Mouse (Mus musculus): ENCODE results near the gene Nme3. TPM values are rescaled to one million over a fixed set of nuclear protein-coding genes. Genes with fewer than 3 reads are reported as not detected.

The Nme3 gene
- 44.3 and 44.7 TPM in 2 replicates for polyA plus RNA-seq (2015; fragmentation: Nextera tagmentation; extraction: Ambion mirVana)

GRCm38 (mm10) chr17:24896241-24896992 is at the start of gene Nme3:
Gene Nme3 (plus strand): TSS chr17:24896500.
- peak within 1 kb of the TSS; percentile 72 for H3K4me3 ChIP-seq (ENCODE audit: low read depth, low read length)
- H3K9me3 ChIP-seq (ENCODE audit: low read length): no peaks in the 10 kb centered on the region
- no peak for TF ChIP-seq EP300 (IDR thresholded peaks at IDR 0.05)
- TF ChIP-seq CTCF (IDR thresholded peaks at IDR 0.05): peak; percentile 41; the same call in 1 of the 2 replicates
- H3K9ac ChIP-seq (replicated peaks; ENCODE audit: low read depth): peak within 1 kb of the TSS; percentile 88
- H3K27me3 ChIP-seq (replicated peaks; ENCODE audit: insufficient read depth, low read length): no peaks in the 10 kb centered on the region
- ATAC-seq (peak; percentile 76), DNase-seq (ENCODE audit: low spot score) (peak; percentile 86)
- WGBS: under 1% methylated on average over 49 of the region's 50 CpGs
- peaks cover 4% of the 10 kb centered on the region; the same call in 1 of the 2 replicates for H3K4me1 ChIP-seq (ENCODE audit: insufficient read depth, low read depth, low read length)
- peak within 1 kb of the TSS; percentile 81 for H3K27ac ChIP-seq (ENCODE audit: low read length)
- peaks cover 37% of the 10 kb centered on the region for H3K36me3 ChIP-seq (ENCODE audit: insufficient read depth, low read length)
- H3K4me2 ChIP-seq (replicated peaks; ENCODE audit: low read depth, low read length): peak within 1 kb of the TSS; percentile 70

GRCm38 (mm10) chr17:24847386-24847785 is 48.9 kb upstream of the Nme3 start:
- TF ChIP-seq CTCF (IDR thresholded peaks at IDR 0.05) (no peak), EP300 (IDR thresholded peaks at IDR 0.05) (no peak)
- Histone ChIP-seq H3K4me3 (ENCODE audit: low read depth, low read length) (no peak overlapping the region), H3K27me3 (replicated peaks; ENCODE audit: insufficient read depth, low read length) (no peaks in the 10 kb centered on the region), H3K4me2 (replicated peaks; ENCODE audit: low read depth, low read length) (no peak overlapping the region), H3K9me3 (ENCODE audit: low read length) (no peaks in the 10 kb centered on the region), H3K27ac (ENCODE audit: low read length) (no peak overlapping the region), H3K36me3 (ENCODE audit: insufficient read depth, low read length) (no peaks in the 10 kb centered on the region), H3K4me1 (ENCODE audit: insufficient read depth, low read depth, low read length) (peaks cover 6% of the 10 kb centered on the region; the same call in 1 of the 2 replicates), H3K9ac (replicated peaks; ENCODE audit: low read depth) (no peak overlapping the region)
- WGBS: 92% methylated on average over 1 of the region's 1 CpGs
- no peak for DNase-seq (ENCODE audit: low spot score)
- no peak for ATAC-seq

- Histone ChIP-seq H3K9me3 (ENCODE audit: low read length) (no peaks in the 10 kb centered on the region), H3K9ac (replicated peaks; ENCODE audit: low read depth) (no peak overlapping the region), H3K4me2 (replicated peaks; ENCODE audit: low read depth, low read length) (peak overlapping the region; percentile 84; the same call in 1 of the 2 replicates), H3K4me1 (ENCODE audit: insufficient read depth, low read depth, low read length) (peaks cover 6% of the 10 kb centered on the region; the same call in 1 of the 2 replicates), H3K4me3 (ENCODE audit: low read depth, low read length) (no peak overlapping the region), H3K27me3 (replicated peaks; ENCODE audit: insufficient read depth, low read length) (no peaks in the 10 kb centered on the region), H3K36me3 (ENCODE audit: insufficient read depth, low read length) (0 out of 2 replicates have a peak, but pooled peaks cover 5% of the 10 kb centered on the region), H3K27ac (ENCODE audit: low read length) (no peak overlapping the region)
- ATAC-seq (no peak), DNase-seq (ENCODE audit: low spot score) (no peak)
- TF ChIP-seq CTCF (IDR thresholded peaks at IDR 0.05) (no peak), EP300 (IDR thresholded peaks at IDR 0.05) (no peak)
Observed at GRCm38 (mm10) chr17:24848600-24849031, 47.7 kb upstream of the Nme3 start.

DNA sequence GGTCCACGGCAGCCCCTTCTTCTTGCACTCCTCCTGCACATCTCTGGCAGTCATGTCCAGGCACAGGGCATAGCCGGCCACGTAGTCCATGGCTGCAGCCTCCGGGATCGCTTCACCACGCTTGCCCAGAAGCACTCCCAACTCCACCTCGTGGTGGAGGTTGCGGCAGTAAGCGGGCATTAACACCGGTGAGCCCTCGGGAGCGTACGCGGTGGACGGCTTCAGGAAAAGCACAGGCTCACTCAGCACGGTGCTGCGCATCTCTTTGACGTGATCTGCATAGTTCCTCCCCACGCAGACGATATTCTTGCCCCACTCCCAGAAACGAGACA is 46.6 kb upstream of the Nme3 start:
- peaks cover 6% of the 10 kb centered on the region; the same call in 1 of the 2 replicates for H3K4me1 ChIP-seq (ENCODE audit: insufficient read depth, low read depth, low read length)
- peak overlapping the region; percentile 65 for H3K9ac ChIP-seq (replicated peaks; ENCODE audit: low read depth)
- H3K27me3 ChIP-seq (replicated peaks; ENCODE audit: insufficient read depth, low read length): no peaks in the 10 kb centered on the region
- peak; percentile 47 for ATAC-seq
- H3K27ac ChIP-seq (ENCODE audit: low read length): peak overlapping the region; percentile 89
- under 1% methylated on average over 21 of the region's 21 CpGs for WGBS
- peak overlapping the region; percentile 84 for H3K4me2 ChIP-seq (replicated peaks; ENCODE audit: low read depth, low read length)
- H3K36me3 ChIP-seq (ENCODE audit: insufficient read depth, low read length): 0 out of 2 replicates have a peak, but pooled peaks cover 7% of the 10 kb centered on the region
- peak overlapping the region; percentile 74 for H3K4me3 ChIP-seq (ENCODE audit: low read depth, low read length)
- H3K9me3 ChIP-seq (ENCODE audit: low read length): no peaks in the 10 kb centered on the region
- TF ChIP-seq CTCF (IDR thresholded peaks at IDR 0.05) (peak; percentile 76), EP300 (IDR thresholded peaks at IDR 0.05) (no peak)
- no peak for DNase-seq (ENCODE audit: low spot score)

- H3K4me3 ChIP-seq (ENCODE audit: low read depth, low read length): peak within 1 kb of the TSS; percentile 74
- H3K9me3 ChIP-seq (ENCODE audit: low read length): no peaks in the 10 kb centered on the region
- TF ChIP-seq EP300 (IDR thresholded peaks at IDR 0.05): no peak
- TF ChIP-seq CTCF (IDR thresholded peaks at IDR 0.05): peak; percentile 46; the same call in 1 of the 2 replicates
- no peaks in the 10 kb centered on the region for H3K27me3 ChIP-seq (replicated peaks; ENCODE audit: insufficient read depth, low read length)
- WGBS: 0% methylated on average over 55 of the region's 58 CpGs
- peak within 1 kb of the TSS; percentile 65 for H3K9ac ChIP-seq (replicated peaks; ENCODE audit: low read depth)
- peaks cover 6% of the 10 kb centered on the region; the same call in 1 of the 2 replicates for H3K4me1 ChIP-seq (ENCODE audit: insufficient read depth, low read depth, low read length)
- ATAC-seq (peak; percentile 99), DNase-seq (ENCODE audit: low spot score) (peak; percentile 99)
- peak within 1 kb of the TSS; percentile 84 for H3K4me2 ChIP-seq (replicated peaks; ENCODE audit: low read depth, low read length)
- 0 out of 2 replicates have a peak, but pooled peaks cover 7% of the 10 kb centered on the region for H3K36me3 ChIP-seq (ENCODE audit: insufficient read depth, low read length)
- peak within 1 kb of the TSS; percentile 89 for H3K27ac ChIP-seq (ENCODE audit: low read length)
Observed at GRCm38 (mm10) chr17:24850065-24850772, 46.1 kb upstream of the Nme3 start, which contains the start of gene Fahd1. Gene Fahd1 (minus strand): TSS chr17:24850364.

GRCm38 (mm10) chr17:24850773-24851127 is 45.5 kb upstream of the Nme3 start:
- H3K27me3 ChIP-seq (replicated peaks; ENCODE audit: insufficient read depth, low read length): no peaks in the 10 kb centered on the region
- H3K27ac ChIP-seq (ENCODE audit: low read length): peak overlapping the region; percentile 89; the same call in 1 of the 2 replicates
- H3K9ac ChIP-seq (replicated peaks; ENCODE audit: low read depth): peak overlapping the region; percentile 60
- H3K4me2 ChIP-seq (replicated peaks; ENCODE audit: low read depth, low read length): peak overlapping the region; percentile 84
- ATAC-seq (no peak), DNase-seq (ENCODE audit: low spot score) (no peak)
- H3K36me3 ChIP-seq (ENCODE audit: insufficient read depth, low read length): 0 out of 2 replicates have a peak, but pooled peaks cover 7% of the 10 kb centered on the region
- H3K9me3 ChIP-seq (ENCODE audit: low read length): no peaks in the 10 kb centered on the region
- TF ChIP-seq CTCF (IDR thresholded peaks at IDR 0.05): no peak; the same call in 1 of the 2 replicates
- TF ChIP-seq EP300 (IDR thresholded peaks at IDR 0.05): no peak
- H3K4me3 ChIP-seq (ENCODE audit: low read depth, low read length): peak overlapping the region; percentile 74
- WGBS: under 1% methylated on average over 20 of the region's 20 CpGs
- peaks cover 6% of the 10 kb centered on the region; the same call in 1 of the 2 replicates for H3K4me1 ChIP-seq (ENCODE audit: insufficient read depth, low read depth, low read length)
